Mouse (Mus musculus) ZHBTc4 (cell line): ENCODE measurements at regions not wholly inside any gene's neighbourhood (a gene's known extent, or its start where the extent isn't known, plus 50 kb on each side); places are given as distances from the start of the nearest gene placed in this dataset.

Experiments used
- DNase-seq: peaks from one replicate; pipeline ENCODE4 v3.0.0-alpha.2; 2011; ENCODE audit warnings: low read depth, low spot score

DNA sequence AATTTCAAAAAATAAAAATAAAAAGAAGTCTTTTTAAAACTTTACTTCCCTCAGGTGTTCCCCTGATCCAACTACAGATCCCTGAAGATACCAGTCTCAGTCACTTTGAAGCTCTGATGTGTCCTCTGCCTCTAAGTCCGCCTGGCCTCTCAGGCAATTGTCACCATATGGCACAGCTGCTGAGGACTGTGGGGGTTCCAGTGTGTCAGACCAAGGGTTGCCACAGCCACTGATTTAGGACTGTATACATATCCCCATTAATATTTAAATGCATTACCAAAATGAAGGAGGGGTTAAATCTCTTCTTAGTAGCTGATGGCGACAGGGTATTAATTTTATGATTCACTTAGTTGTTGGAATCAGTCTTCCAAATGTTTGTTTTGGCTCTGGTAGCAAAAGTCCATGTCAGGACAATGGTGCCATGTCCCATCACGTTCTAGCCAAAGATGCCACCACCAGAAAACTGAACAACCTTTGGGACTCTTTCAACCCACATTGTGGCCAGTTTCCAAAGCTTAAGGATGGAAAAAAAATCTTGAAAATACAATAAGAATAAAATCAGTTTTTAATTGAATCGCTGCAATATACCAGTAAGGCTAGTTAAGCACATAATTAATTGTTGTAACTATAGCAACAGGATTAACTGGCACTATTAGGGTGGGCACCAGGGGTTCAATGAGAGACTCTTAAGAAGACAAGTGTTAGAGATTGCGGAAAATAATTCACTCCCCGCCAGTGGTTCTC, 62.5 kb downstream of the Arrdc4 start:
- DNase-seq, result no peak

DNA sequence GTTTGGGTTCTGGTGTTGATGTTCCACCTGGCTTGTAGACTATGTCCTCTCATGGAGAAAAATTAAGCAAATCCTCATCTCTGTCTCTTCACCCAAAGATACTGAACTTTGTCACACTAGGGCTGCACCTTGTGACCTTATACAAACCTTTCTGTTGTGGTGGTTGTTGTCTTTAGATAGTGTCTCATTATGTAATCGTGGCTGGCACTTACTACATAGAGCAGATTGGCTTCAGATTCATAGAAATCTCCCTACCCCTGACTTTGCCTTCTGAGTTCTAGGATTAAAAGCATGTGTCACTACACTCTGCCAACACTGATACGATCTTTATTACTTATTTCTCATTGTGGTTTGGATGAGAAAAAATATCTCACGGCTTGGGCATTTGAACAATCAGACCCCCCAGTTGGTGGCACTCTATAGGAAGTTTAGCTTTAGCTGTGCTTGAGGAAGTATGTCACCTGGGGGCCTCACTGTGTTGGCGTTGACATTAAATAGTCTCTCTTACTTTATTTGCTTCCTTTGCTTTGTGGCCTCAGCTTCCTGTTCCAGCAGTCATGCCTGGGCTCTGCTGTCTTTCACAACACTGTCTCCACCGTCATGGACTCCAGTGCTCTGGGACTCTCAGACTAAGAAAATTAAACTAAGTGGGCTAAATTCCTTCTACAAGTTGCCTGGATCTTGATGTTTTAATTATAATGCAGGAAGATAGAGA, 66.0 kb downstream of the Arrdc4 start:
- DNase-seq, result no peak

GRCm38 (mm10) chr7:68682318-68682728, 66.7 kb downstream of the Arrdc4 start:
- DNase-seq, result no peak

DNA sequence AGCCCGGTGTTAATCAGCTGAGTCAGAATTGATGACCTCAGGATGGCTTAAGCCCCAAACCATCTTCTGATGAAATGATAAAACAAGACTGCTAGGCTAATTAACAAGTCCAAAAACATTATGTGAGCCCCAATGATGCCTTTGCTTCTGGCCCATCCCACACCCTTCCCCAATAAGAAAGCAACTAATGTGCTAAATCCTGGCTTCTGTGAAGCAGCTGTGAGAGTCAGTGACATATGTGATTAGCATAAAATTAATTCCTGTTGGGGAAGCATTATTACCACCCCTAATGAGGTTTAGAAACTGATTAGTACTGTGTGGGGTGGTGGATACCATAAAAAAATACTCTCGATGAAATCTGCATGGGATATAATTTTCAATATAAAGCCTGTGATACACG, 69.3 kb downstream of the Arrdc4 start:
- DNase-seq, result no peak

GRCm38 (mm10) chr7:68667790-68668732, 81.0 kb downstream of the Arrdc4 start:
- no peak for DNase-seq

DNA sequence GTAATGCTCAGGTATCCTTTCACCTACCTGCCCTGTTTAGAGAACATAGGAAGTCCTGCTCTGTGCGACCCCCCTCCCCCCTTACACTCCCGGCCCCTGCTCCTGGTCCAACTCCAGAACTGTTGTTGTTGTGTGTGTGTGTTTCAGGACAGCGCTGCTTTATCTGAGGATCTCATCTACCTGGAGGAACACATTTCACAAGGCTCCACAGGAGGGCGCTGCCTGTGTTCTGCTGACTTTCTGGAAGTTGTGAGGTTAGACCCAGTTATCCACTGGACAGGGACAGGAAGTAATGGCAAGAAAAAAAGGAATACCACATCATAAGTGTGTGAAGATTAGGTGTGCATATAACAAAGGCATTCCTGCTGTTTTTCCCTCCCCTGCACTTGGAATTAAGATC, 81.8 kb downstream of the Arrdc4 start:
- DNase-seq, result peak; percentile 18

DNA sequence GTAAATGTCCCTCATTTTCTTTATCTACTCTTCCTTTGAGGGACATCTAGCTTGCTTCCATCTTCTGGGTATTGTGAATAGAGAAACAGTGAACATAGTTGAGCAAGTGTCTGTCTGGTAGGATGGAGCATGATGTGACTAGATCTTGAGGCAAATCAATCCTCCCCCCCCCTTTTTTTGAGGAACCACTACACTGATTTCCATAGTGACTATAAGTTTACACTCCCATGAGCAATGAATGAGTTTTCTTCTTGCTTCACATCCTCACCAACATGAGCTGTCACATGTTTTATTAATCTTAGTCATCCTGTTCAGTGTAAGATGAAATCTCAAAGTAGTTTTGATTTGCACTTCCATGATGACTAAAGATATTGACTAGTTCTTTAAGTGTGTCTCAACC, 92.7 kb downstream of the Arrdc4 start:
- no peak for DNase-seq

- DNase-seq, result no peak
Measured at GRCm38 (mm10) chr7:68653534-68653933, 95.5 kb downstream of the Arrdc4 start.

- DNase-seq, result no peak
Measured at GRCm38 (mm10) chr7:68651418-68651817, 97.6 kb downstream of the Arrdc4 start.

- DNase-seq, result no peak
Measured at GRCm38 (mm10) chr7:68637556-68638215, 111.4 kb downstream of the Arrdc4 start.

DNA sequence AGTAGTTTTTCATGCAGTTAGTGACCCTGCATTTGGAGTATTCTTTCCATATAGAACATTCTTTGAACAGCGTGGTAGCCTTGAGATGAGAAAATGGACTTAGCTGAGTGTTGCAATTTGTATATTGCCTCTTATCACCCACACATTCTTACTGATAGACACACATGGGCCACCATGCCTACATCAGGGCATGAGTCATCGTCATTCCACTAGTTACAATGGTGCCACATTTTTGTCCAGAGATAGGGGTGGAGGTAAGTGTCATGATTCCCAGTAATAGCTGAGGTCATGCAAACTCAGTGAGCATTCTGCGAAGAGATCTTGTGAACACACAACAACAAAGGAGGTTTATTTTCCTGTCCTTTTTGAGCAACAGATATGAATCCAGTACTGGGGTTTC, 128.0 kb downstream of the Arrdc4 start:
- DNase-seq, result no peak

DNA sequence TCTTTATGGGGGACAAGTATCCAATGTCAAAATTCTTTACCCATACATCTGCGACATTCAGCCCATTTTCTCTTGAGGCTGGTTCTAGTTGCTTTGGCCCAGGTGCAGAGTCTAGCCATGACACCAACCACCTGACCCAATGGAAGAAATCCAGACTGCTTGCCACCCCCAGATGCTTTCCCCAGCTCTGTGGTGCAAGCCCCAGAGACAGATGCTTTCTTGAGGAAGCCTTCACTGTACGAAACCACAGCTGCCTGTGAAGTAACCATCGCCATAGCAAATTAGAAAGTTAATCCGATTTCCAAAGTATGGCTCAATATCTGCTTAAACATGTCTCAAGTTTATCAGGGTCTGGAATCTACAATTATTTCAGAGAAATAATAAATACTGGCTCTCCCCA, 138.5 kb downstream of the Arrdc4 start:
- DNase-seq, result no peak

DNA sequence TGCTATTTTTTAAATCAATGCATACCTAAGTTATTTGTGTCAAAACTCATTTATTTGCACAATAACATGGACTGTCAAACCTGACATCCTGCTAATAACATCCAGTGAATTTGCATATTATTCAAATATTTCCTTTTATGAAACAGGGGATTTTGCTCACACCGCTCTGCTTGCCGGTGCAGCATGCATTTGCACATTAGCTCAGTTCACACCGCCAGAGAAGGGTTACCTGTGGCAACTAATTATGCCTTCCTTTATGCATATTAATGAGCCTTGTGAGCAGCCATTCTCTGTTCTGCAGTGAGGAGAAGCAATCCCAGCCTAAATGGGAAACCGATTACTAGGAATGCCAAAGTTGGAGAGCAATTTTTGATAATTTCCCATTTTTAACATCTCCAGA, 141.9 kb downstream of the Arrdc4 start:
- no peak for DNase-seq

DNA sequence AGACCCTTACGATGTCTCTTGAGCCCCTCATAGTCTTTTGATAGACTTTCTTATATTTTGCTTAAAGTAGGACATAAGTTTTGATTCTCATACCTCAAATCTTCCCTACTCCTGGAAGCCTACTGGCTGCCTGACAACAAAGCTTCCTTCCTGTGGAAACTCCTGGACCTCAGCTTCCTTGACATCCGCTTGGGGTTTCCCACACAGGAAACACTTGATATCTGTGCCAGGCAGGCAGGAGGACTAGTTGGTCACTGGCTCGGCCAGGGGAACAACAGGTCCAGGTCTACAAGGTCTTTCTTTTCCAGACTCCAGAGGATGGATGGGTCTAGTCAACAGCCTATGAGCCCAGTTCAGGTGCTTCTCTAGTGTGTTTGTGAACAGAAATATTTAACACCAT, 142.8 kb downstream of the Arrdc4 start:
- DNase-seq, result no peak

DNA sequence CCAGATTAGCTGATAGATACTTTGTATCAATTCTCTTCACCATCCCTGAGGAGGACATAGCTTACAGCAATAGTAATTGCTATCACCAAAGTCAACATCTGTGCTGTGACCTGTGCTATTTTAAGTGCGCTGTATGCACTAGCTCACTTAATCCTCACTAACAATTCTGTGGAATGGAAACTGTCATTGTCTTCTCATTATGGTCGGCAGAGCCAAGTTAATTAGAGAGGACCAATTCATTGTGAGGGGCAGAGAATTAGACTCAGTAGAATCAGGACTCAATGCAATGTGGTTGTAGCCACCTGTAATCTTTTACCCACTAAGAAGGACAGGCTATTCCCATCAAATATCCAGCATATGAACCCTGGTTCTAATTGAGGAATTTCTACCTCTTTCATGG, 145.3 kb downstream of the Arrdc4 start:
- DNase-seq, result no peak

- DNase-seq, result no peak
Measured at GRCm38 (mm10) chr7:68602003-68602402, 147.0 kb downstream of the Arrdc4 start.

DNA sequence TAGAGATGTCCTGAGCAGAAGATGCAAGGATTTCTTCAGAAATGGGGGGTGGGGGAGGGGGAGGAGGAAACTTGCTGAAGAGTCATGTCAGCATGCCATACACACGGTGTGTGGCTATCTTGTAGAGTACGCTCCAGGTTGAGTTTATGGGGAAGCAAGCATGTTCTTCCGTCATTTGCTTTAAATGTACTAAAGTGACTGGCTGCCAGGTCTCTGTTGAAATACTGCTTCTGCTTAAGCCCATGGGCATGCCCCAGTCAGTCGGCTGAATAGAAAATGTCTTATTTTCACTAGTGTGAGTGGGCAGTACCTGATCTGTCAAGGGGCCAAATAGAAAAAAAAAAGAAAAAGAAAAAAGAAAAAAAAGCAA, 155.0 kb downstream of the Arrdc4 start:
- DNase-seq, result no peak

- DNase-seq, result no peak
Measured at GRCm38 (mm10) chr7:68593344-68594016, 155.6 kb downstream of the Arrdc4 start.

DNA sequence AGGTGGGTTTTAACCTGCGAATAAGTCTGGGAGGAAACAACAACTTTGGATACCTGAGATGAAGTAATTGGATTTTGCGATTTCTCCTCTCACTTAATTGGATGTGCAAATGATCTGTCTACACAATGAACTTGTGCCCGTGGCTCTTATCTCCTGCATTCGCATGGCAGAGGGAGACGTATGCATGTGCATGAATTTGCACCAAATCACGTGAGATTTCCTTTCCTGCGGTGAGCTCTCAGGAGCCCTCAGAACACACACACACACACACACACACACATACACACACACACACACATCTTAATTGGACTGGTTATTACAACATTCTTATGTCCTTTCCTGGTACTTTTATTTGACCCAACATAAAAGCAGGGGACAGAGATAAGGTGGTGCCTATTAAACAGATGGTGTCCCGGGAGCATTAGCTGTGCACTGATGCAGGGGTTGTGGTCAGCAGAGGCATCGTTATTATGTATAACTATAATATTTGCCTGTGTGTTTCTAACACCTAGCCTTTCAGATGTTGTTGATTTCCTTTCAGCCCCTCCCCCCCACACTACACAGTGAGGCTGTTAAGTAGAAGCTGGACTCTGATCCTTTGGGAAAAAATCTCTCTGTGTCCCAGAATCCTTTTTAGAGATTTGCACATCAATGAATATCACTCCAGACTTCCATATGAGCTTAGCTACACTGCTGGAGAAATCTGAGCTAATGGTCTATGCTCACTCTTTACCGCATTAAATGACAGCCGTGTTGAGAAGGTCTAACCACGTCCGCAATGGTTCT, 166.3 kb downstream of the Arrdc4 start:
- no peak for DNase-seq

DNA sequence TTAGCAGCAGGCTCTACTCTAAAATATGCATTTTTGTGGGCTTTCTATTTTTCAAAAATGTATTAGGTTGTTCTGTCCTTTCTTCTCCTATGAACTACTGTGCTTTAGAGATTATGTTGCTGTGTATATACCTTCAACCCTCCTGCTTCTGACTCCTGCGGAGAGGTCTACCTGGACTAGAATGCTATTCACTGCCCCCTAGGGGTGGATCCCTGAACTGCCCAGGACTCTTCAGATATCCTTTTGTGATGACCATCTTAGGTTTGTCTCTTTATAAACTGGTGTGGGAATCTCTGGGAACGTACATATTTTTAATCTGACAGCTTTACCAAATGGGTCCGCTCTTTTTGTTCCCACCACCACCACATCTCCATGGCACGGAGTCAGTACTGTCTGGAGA, 168.4 kb downstream of the Arrdc4 start:
- peak; percentile 66 for DNase-seq
